Mouse (Mus musculus): ENCODE results near the gene Tec. TPM values are rescaled to one million over a fixed set of nuclear protein-coding genes. Genes with fewer than 3 reads are reported as not detected.

The Tec gene
- total RNA-seq, 2 experiments from 2014 or later, result 2.0 to 2.7 TPM

- no peak for DNase-seq (ENCODE audit: low spot score)
Observed at GRCm38 (mm10) chr5:72785451-72785850, 82.8 kb downstream of the Tec start.

GRCm38 (mm10) chr5:72784719-72785118, 83.6 kb downstream of the Tec start:
- DNase-seq (ENCODE audit: low spot score), result no peak

GRCm38 (mm10) chr5:72783957-72784356, 84.3 kb downstream of the Tec start:
- DNase-seq (ENCODE audit: low spot score), result no peak

- DNase-seq (ENCODE audit: low spot score), result no peak
Observed at GRCm38 (mm10) chr5:72783123-72783522, 85.2 kb downstream of the Tec start.

- no peak for DNase-seq (ENCODE audit: low spot score)
Observed at GRCm38 (mm10) chr5:72781776-72782175, 86.5 kb downstream of the Tec start.

- no peak for DNase-seq (ENCODE audit: low spot score)
Observed at GRCm38 (mm10) chr5:72776595-72776994, 91.7 kb downstream of the Tec start.

GRCm38 (mm10) chr5:72776127-72776526, 92.2 kb downstream of the Tec start:
- DNase-seq (ENCODE audit: low spot score), result no peak

- DNase-seq (ENCODE audit: low spot score), result no peak
Observed at GRCm38 (mm10) chr5:72769841-72770240, 98.4 kb downstream of the Tec start.

GRCm38 (mm10) chr5:72763546-72763945, 104.7 kb downstream of the Tec start:
- DNase-seq (ENCODE audit: low spot score), result no peak

- DNase-seq (ENCODE audit: low spot score), result no peak
Observed at GRCm38 (mm10) chr5:72763025-72763424, 105.3 kb downstream of the Tec start.

- DNase-seq (ENCODE audit: low spot score), result no peak
Observed at GRCm38 (mm10) chr5:72761758-72762157, 106.5 kb downstream of the Tec start.

- no peak for DNase-seq (ENCODE audit: low spot score)
Observed at GRCm38 (mm10) chr5:72761237-72761636, 107.0 kb downstream of the Tec start.

- no peak for DNase-seq (ENCODE audit: low spot score)
Observed at GRCm38 (mm10) chr5:72758925-72759924, 109.1 kb downstream of the Tec start.

- no peak for DNase-seq (ENCODE audit: low spot score)
Observed at GRCm38 (mm10) chr5:72757155-72757773, 111.0 kb downstream of the Tec start.

GRCm38 (mm10) chr5:72755941-72756340, 112.3 kb downstream of the Tec start:
- no peak for DNase-seq (ENCODE audit: low spot score)

- no peak for DNase-seq (ENCODE audit: low spot score)
Observed at GRCm38 (mm10) chr5:72755035-72755434, 113.2 kb downstream of the Tec start.

GRCm38 (mm10) chr5:72752585-72752984, 115.7 kb downstream of the Tec start, which contains the start of gene Txk:
Txk (minus strand) TSS chr5:72752777.
- no peak for DNase-seq (ENCODE audit: low spot score)

GRCm38 (mm10) chr5:72751056-72751758, 117.1 kb downstream of the Tec start:
- no peak for DNase-seq (ENCODE audit: low spot score)

- no peak for DNase-seq (ENCODE audit: low spot score)
Observed at GRCm38 (mm10) chr5:72750226-72750625, 118.1 kb downstream of the Tec start.

- DNase-seq (ENCODE audit: low spot score), result no peak
Observed at GRCm38 (mm10) chr5:72748659-72749265, 119.5 kb downstream of the Tec start.

- DNase-seq (ENCODE audit: low spot score), result no peak
Observed at GRCm38 (mm10) chr5:72747384-72747783, 120.9 kb downstream of the Tec start.
